Mouse (Mus musculus) layer of hippocampus, adult 8-10 months (tissue): ENCODE measurements around the gene Rrp9. TPM values are rescaled to one million over a fixed set of nuclear protein-coding genes. Genes with fewer than 3 reads are reported as not detected.

Experiments used
- DNase-seq, 2 experiments: peaks; one replicate each; pipeline ENCODE4 v3.0.0; 2022; ENCODE audit warnings: low spot score in 2 of 2
- total RNA-seq, 4 experiments: library from RNA; stranded (reverse); gene quantifications; 2 replicates each; pipeline ENCODE4 v1.2.4; 2022

Rrp9 gene
- total RNA-seq, 4 experiments from 2014 or later: 32.7 to 42.1 (median 33.2) TPM

- DNase-seq: no peak
Observed at GRCm38 (mm10) chr9:106513566-106513965, 37.8 kb downstream of the Rrp9 start.

GRCm38 (mm10) chr9:106514273-106514672 lies 38.5 kb downstream of the Rrp9 start, which contains the start of gene Iqcf5:
Iqcf5 (plus strand) TSS chr9:106514573.
- no peak for DNase-seq

- no peak for DNase-seq
Observed at GRCm38 (mm10) chr9:106519433-106519832, 43.7 kb downstream of the Rrp9 start.

GRCm38 (mm10) chr9:106519909-106520308 lies 44.1 kb downstream of the Rrp9 start:
- DNase-seq: no peak

- DNase-seq: no peak
Observed at GRCm38 (mm10) chr9:106531833-106532232, 56.1 kb downstream of the Rrp9 start.

- no peak for DNase-seq
Observed at GRCm38 (mm10) chr9:106534296-106534695, 58.5 kb downstream of the Rrp9 start.

- peak; percentile 11 to 12 for DNase-seq
Observed at GRCm38 (mm10) chr9:106534975-106535374, 59.2 kb downstream of the Rrp9 start.

Other genes with a start within 250 kb of the Rrp9 start
- gene Alas1, start 227.3 kb upstream of the Rrp9 start, total RNA-seq: 100 to 1,000 TPM; 146 to 162 (median 156) TPM
- 10 to 100 TPM; 14.7 to 17.7 (median 16.2) TPM for gene Poc1a, start 194.9 kb upstream of the Rrp9 start, total RNA-seq
- 10 to 100 TPM; 78.0 to 84.8 (median 80.5) TPM for gene Dusp7, start 107.3 kb upstream of the Rrp9 start, total RNA-seq
- gene Rpl29, start 46.5 kb upstream of the Rrp9 start, total RNA-seq: 100 to 1,000 TPM; 250 to 295 (median 266) TPM
- 10 to 100 TPM; 14.0 to 21.3 (median 15.0) TPM for gene Acy1, start 37.6 kb upstream of the Rrp9 start, total RNA-seq
- 10 to 100 TPM; 14.7 to 17.7 (median 17.0) TPM for gene Abhd14b, start 28.5 kb upstream of the Rrp9 start, total RNA-seq
- gene Abhd14a, start 28.3 kb upstream of the Rrp9 start, total RNA-seq: 10 to 100 TPM; 35.6 to 44.4 (median 40.2) TPM
- 100 to 1,000 TPM; 186 to 215 (median 199) TPM for gene Pcbp4, start 22.7 kb upstream of the Rrp9 start, total RNA-seq
- 10 to 100 TPM in 3 of 4 experiments, 1 to 10 TPM in 1; 9.4 to 12.4 (median 10.6) TPM for gene Gpr62, start 10.0 kb upstream of the Rrp9 start, total RNA-seq
- gene Parp3, start 986 bp downstream of the Rrp9 start, total RNA-seq: 10 to 100 TPM in 1 of 4 experiments, 1 to 10 TPM in 3; 6.0 to 10.9 (median 7.4) TPM
- not detected for gene Iqcf1, start 24.0 kb downstream of the Rrp9 start, total RNA-seq
- not detected for gene Iqcf5, start 38.6 kb downstream of the Rrp9 start, total RNA-seq
- gene Iqcf3, start 85.7 kb downstream of the Rrp9 start, total RNA-seq: not detected
- not detected for gene Iqcf4, start 95.0 kb downstream of the Rrp9 start, total RNA-seq
- not detected for gene Iqcf6, start 150.6 kb downstream of the Rrp9 start, total RNA-seq
- 10 to 100 TPM; 56.9 to 66.6 (median 59.3) TPM for gene Grm2, start 180.1 kb downstream of the Rrp9 start, total RNA-seq
- 100 to 1,000 TPM in 1 of 4 experiments, 10 to 100 TPM in 3; 82.1 to 103 (median 92.2) TPM for gene Tex264, start 210.0 kb downstream of the Rrp9 start, total RNA-seq